Mouse (Mus musculus) stomach, embryonic 15.5 days (tissue): ENCODE measurements around the gene Olfr1150-ps1. TPM values are rescaled to one million over a fixed set of nuclear protein-coding genes. Genes with fewer than 3 reads are reported as not detected.

Experiments
- ATAC-seq: fragments of 200-750 bp; cut with Nextera tagmentation; 2 replicates; pipeline ENCODE4 v1.8.0; 2017; ENCODE audit warnings: low read depth, moderate number of reproducible peaks, moderate TSS enrichment; ENCODE audit not compliant: insufficient read depth, low FRiP score
- H3K27ac ChIP-seq: fragments of 300-500 bp; sonication (generic); 2 replicates; pipeline ENCODE4 v1.5.1; 2015; ENCODE audit warnings: mild to moderate bottlenecking, inconsistent platforms
- H3K27me3 ChIP-seq: fragments of 300-500 bp; sonication (generic); replicated peaks from 2 replicates; pipeline ENCODE4 v1.6.1; 2015; ENCODE audit warnings: inconsistent platforms
- H3K36me3 ChIP-seq: fragments of 300-500 bp; sonication (generic); 2 replicates; pipeline ENCODE4 v1.6.1; 2015; ENCODE audit warnings: inconsistent platforms
- H3K4me1 ChIP-seq: fragments of 300-500 bp; sonication (generic); 2 replicates; pipeline ENCODE4 v1.6.1; 2015; ENCODE audit warnings: inconsistent platforms
- H3K4me2 ChIP-seq: fragments of 300-500 bp; sonication (generic); 2 replicates; pipeline ENCODE4 v1.6.1; 2015; ENCODE audit warnings: mild to moderate bottlenecking, inconsistent platforms
- H3K4me3 ChIP-seq: fragments of 300-500 bp; sonication (generic); replicated peaks from 2 replicates; pipeline ENCODE4 v1.5.1; 2015; ENCODE audit warnings: inconsistent platforms
- H3K9ac ChIP-seq: fragments of 300-500 bp; sonication (generic); 2 replicates; pipeline ENCODE4 v1.6.1; 2015; ENCODE audit warnings: inconsistent platforms
- H3K9me3 ChIP-seq: fragments of 300-500 bp; sonication (generic); 2 replicates; pipeline ENCODE4 v1.6.1; 2016; ENCODE audit warnings: inconsistent platforms
- WGBS: fragments of 180-500 bp; shearing (Covaris S2); methylation state at CpG from one replicate; pipeline ENCODE4 v1.1.7; 2015; 5-methylcytosine and 5-hydroxymethylcytosine counted together
- polyA plus RNA-seq: library from polyadenylated mRNA; unstranded; fragments of >200 nt; fragmentation: Nextera tagmentation; extraction: Ambion mirVana; gene quantifications from 2 replicates; pipeline ENCODE4 v1.2.1, GENCODE M21; 2015

The Olfr1150-ps1 gene
- polyA plus RNA-seq = not detected in 2 replicates

- 69% methylated on average over 1 of the region's 1 CpGs for WGBS
- H3K36me3 ChIP-seq = no peaks in the 10 kb centered on the region
These were observed at the start of gene Olfr1150-ps1 for GRCm38 (mm10) chr2:87843693-87844092. Olfr1150-ps1 (plus strand) TSS chr2:87843993.

GRCm38 (mm10) chr2:87800292-87800691, 43.5 kb upstream of the Olfr1150-ps1 start, which contains the start of gene Olfr1143:
Olfr1143 (plus strand) TSS chr2:87800592.
- H3K36me3 ChIP-seq = no peaks in the 10 kb centered on the region
- no peaks in the 10 kb centered on the region for H3K4me1 ChIP-seq
- no peak within 1 kb of the TSS for H3K4me3 ChIP-seq
- no peaks in the 10 kb centered on the region for H3K27me3 ChIP-seq
- H3K4me2 ChIP-seq = no peak within 1 kb of the TSS
- no peak for ATAC-seq
- no peak within 1 kb of the TSS for H3K9ac ChIP-seq
- no peaks in the 10 kb centered on the region for H3K9me3 ChIP-seq
- no peak within 1 kb of the TSS for H3K27ac ChIP-seq

More at GRCm38 (mm10) chr2:87843693-87844092, at the start of gene Olfr1150-ps1:
- H3K4me1 ChIP-seq = no peaks in the 10 kb centered on the region
- H3K9ac ChIP-seq = no peak within 1 kb of the TSS
- no peak within 1 kb of the TSS for H3K4me2 ChIP-seq
- no peak within 1 kb of the TSS for H3K4me3 ChIP-seq
- no peaks in the 10 kb centered on the region for H3K27me3 ChIP-seq
- H3K9me3 ChIP-seq = no peaks in the 10 kb centered on the region
- ATAC-seq = no peak
- no peak within 1 kb of the TSS for H3K27ac ChIP-seq

- no peak within 1 kb of the TSS for H3K4me2 ChIP-seq
- H3K27me3 ChIP-seq = no peaks in the 10 kb centered on the region
- ATAC-seq = no peak
- no peak within 1 kb of the TSS for H3K9ac ChIP-seq
- no peaks in the 10 kb centered on the region for H3K9me3 ChIP-seq
- no peaks in the 10 kb centered on the region for H3K36me3 ChIP-seq
- H3K4me3 ChIP-seq = no peak within 1 kb of the TSS
- no peaks in the 10 kb centered on the region for H3K4me1 ChIP-seq
- no peak within 1 kb of the TSS for H3K27ac ChIP-seq
- WGBS = 75% methylated on average over 1 of the region's 1 CpGs
These were observed 34.3 kb upstream of the Olfr1150-ps1 start, which contains the start of gene Olfr1145 for GRCm38 (mm10) chr2:87809522-87809921. Olfr1145 (plus strand) TSS chr2:87809822.

DNA sequence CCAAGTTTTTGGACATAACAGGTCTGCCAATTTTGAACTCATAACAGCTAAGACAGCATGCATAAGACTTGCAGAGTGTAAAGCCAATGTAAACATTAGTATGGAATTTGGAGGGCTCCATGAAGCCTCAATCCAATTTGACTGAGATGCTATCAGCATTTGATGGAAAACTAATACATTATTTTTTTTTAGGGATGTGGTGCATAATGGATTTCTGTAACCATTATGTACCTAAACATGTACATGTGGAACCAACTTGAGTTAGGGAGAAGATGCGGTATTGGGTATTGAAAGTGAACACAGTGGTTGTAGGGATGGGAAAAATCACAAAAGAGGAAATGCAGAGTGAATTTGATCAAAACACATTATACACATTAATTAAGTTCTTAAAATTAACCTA, 13.6 kb upstream of the Olfr1150-ps1 start, which contains the start of gene Olfr1148:
Olfr1148 (plus strand) TSS at position 301 of the 400 bp plus-strand sequence.
- H3K9me3 ChIP-seq = no peaks in the 10 kb centered on the region
- H3K4me3 ChIP-seq = no peak within 1 kb of the TSS
- H3K27me3 ChIP-seq = no peaks in the 10 kb centered on the region
- no peaks in the 10 kb centered on the region for H3K4me1 ChIP-seq
- H3K36me3 ChIP-seq = no peaks in the 10 kb centered on the region
- 88% methylated on average over 1 of the region's 1 CpGs for WGBS
- no peak within 1 kb of the TSS for H3K9ac ChIP-seq
- no peak for ATAC-seq
- no peak within 1 kb of the TSS for H3K27ac ChIP-seq
- no peak within 1 kb of the TSS for H3K4me2 ChIP-seq

GRCm38 (mm10) chr2:87855562-87855961, 11.8 kb downstream of the Olfr1150-ps1 start, which contains the start of gene Olfr1151:
Olfr1151 (plus strand) TSS chr2:87855862.
- no peak within 1 kb of the TSS for H3K4me2 ChIP-seq
- ATAC-seq = no peak
- H3K27me3 ChIP-seq = no peaks in the 10 kb centered on the region
- no peak within 1 kb of the TSS for H3K4me3 ChIP-seq
- WGBS = 90% methylated on average over 1 of the region's 1 CpGs
- H3K36me3 ChIP-seq = no peaks in the 10 kb centered on the region
- no peak within 1 kb of the TSS for H3K9ac ChIP-seq
- no peaks in the 10 kb centered on the region for H3K9me3 ChIP-seq
- H3K27ac ChIP-seq = no peak within 1 kb of the TSS
- no peaks in the 10 kb centered on the region for H3K4me1 ChIP-seq

DNA sequence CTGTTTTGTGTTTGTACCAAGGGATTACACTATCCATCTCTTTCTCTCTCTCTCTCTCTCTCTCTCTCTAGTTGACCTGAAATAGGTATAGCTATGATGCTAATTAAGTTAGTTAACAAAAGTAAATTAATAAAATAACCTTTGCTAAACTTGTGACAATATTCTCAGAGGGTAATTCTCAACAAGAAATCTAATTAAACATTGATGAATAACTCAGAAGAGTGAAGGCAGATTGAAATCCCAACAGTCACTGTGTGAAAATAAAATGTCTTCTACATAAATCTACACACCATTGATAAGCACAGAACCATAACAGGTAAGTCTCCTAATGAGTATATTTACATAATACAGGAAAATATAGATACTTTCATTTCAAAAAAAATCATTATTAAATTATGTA, 22.4 kb downstream of the Olfr1150-ps1 start, which contains the start of gene Olfr1152:
Olfr1152 (plus strand) TSS at position 301 of the 400 bp plus-strand sequence.
- Histone ChIP-seq H3K27ac (no peak within 1 kb of the TSS), H3K4me1 (no peaks in the 10 kb centered on the region), H3K4me2 (no peak within 1 kb of the TSS), H3K9ac (no peak within 1 kb of the TSS), H3K4me3 (no peak within 1 kb of the TSS), H3K36me3 (no peaks in the 10 kb centered on the region), H3K27me3 (no peaks in the 10 kb centered on the region), H3K9me3 (no peaks in the 10 kb centered on the region)
- no peak for ATAC-seq

GRCm38 (mm10) chr2:87894662-87895061, 50.9 kb downstream of the Olfr1150-ps1 start, which contains the start of gene Olfr1153:
Olfr1153 (plus strand) TSS chr2:87894962.
- Histone ChIP-seq H3K4me3 (no peak within 1 kb of the TSS), H3K36me3 (no peaks in the 10 kb centered on the region), H3K4me2 (no peak within 1 kb of the TSS), H3K9ac (no peak within 1 kb of the TSS), H3K27ac (no peak within 1 kb of the TSS), H3K4me1 (no peaks in the 10 kb centered on the region), H3K27me3 (no peaks in the 10 kb centered on the region), H3K9me3 (no peaks in the 10 kb centered on the region)
- WGBS = 64% methylated on average over 1 of the region's 1 CpGs
- ATAC-seq = no peak

Other genes starting within 250 kb of the Olfr1150-ps1 start
- not detected in 2 replicates for gene Olfr1130, start 237.8 kb upstream of the Olfr1150-ps1 start, polyA plus RNA-seq
- gene Olfr1131, start 216.9 kb upstream of the Olfr1150-ps1 start, polyA plus RNA-seq = not detected in 2 replicates
- gene Olfr1132, start 206.5 kb upstream of the Olfr1150-ps1 start, polyA plus RNA-seq = not detected in 2 replicates
- gene Olfr1133, start 196.6 kb upstream of the Olfr1150-ps1 start, polyA plus RNA-seq = not detected in 2 replicates
- gene Olfr1134, start 185.5 kb upstream of the Olfr1150-ps1 start, polyA plus RNA-seq = not detected in 2 replicates
- gene Olfr1135, start 170.3 kb upstream of the Olfr1150-ps1 start, polyA plus RNA-seq = not detected in 2 replicates
- not detected in 2 replicates for gene Olfr1136, start 150.0 kb upstream of the Olfr1150-ps1 start, polyA plus RNA-seq
- gene Olfr1137, start 130.8 kb upstream of the Olfr1150-ps1 start, polyA plus RNA-seq = not detected in 2 replicates
- gene Olfr1138, start 104.0 kb upstream of the Olfr1150-ps1 start, polyA plus RNA-seq = not detected in 2 replicates
- gene Olfr1140, start 100.2 kb upstream of the Olfr1150-ps1 start, polyA plus RNA-seq = not detected in 2 replicates
- gene Olfr1141, start 90.0 kb upstream of the Olfr1150-ps1 start, polyA plus RNA-seq = not detected in 2 replicates
- not detected in 2 replicates for gene Olfr152, start 64.5 kb upstream of the Olfr1150-ps1 start, polyA plus RNA-seq
- gene Olfr1143, start 43.4 kb upstream of the Olfr1150-ps1 start, polyA plus RNA-seq = not detected in 2 replicates
- gene Olfr1145, start 34.2 kb upstream of the Olfr1150-ps1 start, polyA plus RNA-seq = not detected in 2 replicates
- not detected in 2 replicates for gene Olfr1148, start 13.5 kb upstream of the Olfr1150-ps1 start, polyA plus RNA-seq
- gene Olfr1151, start 11.9 kb downstream of the Olfr1150-ps1 start, polyA plus RNA-seq = not detected in 2 replicates
- gene Olfr1152, start 22.5 kb downstream of the Olfr1150-ps1 start, polyA plus RNA-seq = not detected in 2 replicates
- not detected in 2 replicates for gene Olfr1153, start 51.0 kb downstream of the Olfr1150-ps1 start, polyA plus RNA-seq
- gene Olfr1154, start 61.2 kb downstream of the Olfr1150-ps1 start, polyA plus RNA-seq = not detected in 2 replicates
- not detected in 2 replicates for gene Olfr1155, start 101.1 kb downstream of the Olfr1150-ps1 start, polyA plus RNA-seq
- not detected in 2 replicates for gene Olfr1156, start 109.1 kb downstream of the Olfr1150-ps1 start, polyA plus RNA-seq
- not detected in 2 replicates for gene Olfr1157, start 124.3 kb downstream of the Olfr1150-ps1 start, polyA plus RNA-seq
- not detected in 2 replicates for gene Olfr74, start 130.7 kb downstream of the Olfr1150-ps1 start, polyA plus RNA-seq
- not detected in 2 replicates for gene Olfr1158, start 146.1 kb downstream of the Olfr1150-ps1 start, polyA plus RNA-seq
- gene Olfr1160, start 164.3 kb downstream of the Olfr1150-ps1 start, polyA plus RNA-seq = not detected in 2 replicates
- not detected in 2 replicates for gene Olfr1161, start 178.8 kb downstream of the Olfr1150-ps1 start, polyA plus RNA-seq
- gene Olfr73, start 193.7 kb downstream of the Olfr1150-ps1 start, polyA plus RNA-seq = not detected in 2 replicates
- gene Olfr1162, start 207.1 kb downstream of the Olfr1150-ps1 start, polyA plus RNA-seq = not detected in 2 replicates
- gene Olfr1163, start 227.8 kb downstream of the Olfr1150-ps1 start, polyA plus RNA-seq = not detected in 2 replicates
- not detected in 2 replicates for gene Olfr1164, start 250.0 kb downstream of the Olfr1150-ps1 start, polyA plus RNA-seq